Mouse (Mus musculus): Measurements from ENCODE around the gene Lap3. TPM values are rescaled to one million over a fixed set of nuclear protein-coding genes. Genes with fewer than 3 reads are reported as not detected.

Gene Lap3
- polyA plus RNA-seq, 1 experiment from 2014 or later: 112 TPM

- Histone ChIP-seq H3K27me3 (ENCODE audit: control insufficient read depth, insufficient read depth, low read length) (no peaks in the 10 kb centered on the region), H3K36me3 (ENCODE audit: control insufficient read depth, insufficient read depth, low read length) (peaks cover 50% of the 10 kb centered on the region), H3K9ac (ENCODE audit: low read depth, low read length) (no peak overlapping the region), H3K4me1 (ENCODE audit: control insufficient read depth, insufficient read depth, low read length) (no peaks in the 10 kb centered on the region), H3K4me2 (replicated peaks; ENCODE audit: low read depth, low read length) (no peak overlapping the region), H3K27ac (ENCODE audit: low read depth, low read length) (no peak overlapping the region), H3K9me3 (ENCODE audit: control insufficient read depth, low read length) (no peaks in the 10 kb centered on the region), H3K4me3 (ENCODE audit: low read length) (no peak overlapping the region)
- no peak for ATAC-seq (ENCODE audit: low FRiP score, low TSS enrichment)
- WGBS: 88% methylated on average over 6 of the region's 6 CpGs
These were observed 19.7 kb downstream of the Lap3 start for GRCm38 (mm10) chr5:45512908-45513307.

- no peak for ATAC-seq (ENCODE audit: low FRiP score, low TSS enrichment)
- Histone ChIP-seq H3K27ac (ENCODE audit: low read depth, low read length) (no peak overlapping the region), H3K4me1 (ENCODE audit: control insufficient read depth, insufficient read depth, low read length) (no peaks in the 10 kb centered on the region), H3K9me3 (ENCODE audit: control insufficient read depth, low read length) (no peaks in the 10 kb centered on the region), H3K27me3 (ENCODE audit: control insufficient read depth, insufficient read depth, low read length) (no peaks in the 10 kb centered on the region), H3K4me2 (replicated peaks; ENCODE audit: low read depth, low read length) (no peak overlapping the region), H3K36me3 (ENCODE audit: control insufficient read depth, insufficient read depth, low read length) (peaks cover 47% of the 10 kb centered on the region), H3K4me3 (ENCODE audit: low read length) (no peak overlapping the region), H3K9ac (ENCODE audit: low read depth, low read length) (no peak overlapping the region)
- WGBS: 86% methylated on average over 2 of the region's 2 CpGs
These were observed 20.3 kb downstream of the Lap3 start for GRCm38 (mm10) chr5:45513511-45513910.

- H3K9me3 ChIP-seq (ENCODE audit: control insufficient read depth, low read length): no peaks in the 10 kb centered on the region
- no peak overlapping the region for H3K4me3 ChIP-seq (ENCODE audit: low read length)
- ATAC-seq (ENCODE audit: low FRiP score, low TSS enrichment): no peak
- WGBS: 85% methylated on average over 1 of the region's 1 CpGs
- H3K27ac ChIP-seq (ENCODE audit: low read depth, low read length): no peak overlapping the region
- H3K4me2 ChIP-seq (replicated peaks; ENCODE audit: low read depth, low read length): no peak overlapping the region
- no peaks in the 10 kb centered on the region for H3K4me1 ChIP-seq (ENCODE audit: control insufficient read depth, insufficient read depth, low read length)
- H3K27me3 ChIP-seq (ENCODE audit: control insufficient read depth, insufficient read depth, low read length): no peaks in the 10 kb centered on the region
- H3K36me3 ChIP-seq (ENCODE audit: control insufficient read depth, insufficient read depth, low read length): peaks cover 41% of the 10 kb centered on the region
- H3K9ac ChIP-seq (ENCODE audit: low read depth, low read length): no peak overlapping the region
These were observed 21.4 kb downstream of the Lap3 start for GRCm38 (mm10) chr5:45514599-45514998.

DNA sequence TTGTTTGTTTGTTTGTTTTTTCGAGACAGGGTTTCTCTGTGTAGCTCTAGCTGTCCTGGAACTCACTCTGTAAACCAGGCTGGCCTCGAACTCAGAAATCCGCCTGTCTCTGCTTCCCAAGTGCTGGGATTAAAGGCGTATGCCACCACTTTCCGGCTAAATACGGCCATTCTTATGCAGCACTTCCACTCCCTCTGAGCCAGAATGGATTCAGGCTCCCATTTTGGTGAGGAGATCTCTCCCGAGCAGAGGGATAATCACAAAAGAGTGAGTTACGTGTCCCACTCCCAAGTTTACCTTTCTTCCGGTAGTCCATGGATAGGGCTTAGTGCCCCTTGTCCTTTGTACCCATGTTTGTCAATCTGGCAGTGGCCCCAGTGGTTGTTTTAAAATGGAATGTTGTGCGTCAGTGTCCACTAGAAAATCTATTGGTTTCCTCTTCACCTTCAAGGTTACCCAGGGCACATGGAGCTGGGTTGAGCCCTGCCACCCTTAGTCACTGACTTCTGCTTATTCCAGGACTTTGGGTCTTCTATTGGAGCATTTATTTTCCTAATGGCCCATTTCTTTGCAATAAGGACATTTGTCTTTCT is 22.1 kb downstream of the Lap3 start:
- WGBS: 92% methylated on average over 10 of the region's 10 CpGs
- no peaks in the 10 kb centered on the region for H3K9me3 ChIP-seq (ENCODE audit: control insufficient read depth, low read length)

DNA sequence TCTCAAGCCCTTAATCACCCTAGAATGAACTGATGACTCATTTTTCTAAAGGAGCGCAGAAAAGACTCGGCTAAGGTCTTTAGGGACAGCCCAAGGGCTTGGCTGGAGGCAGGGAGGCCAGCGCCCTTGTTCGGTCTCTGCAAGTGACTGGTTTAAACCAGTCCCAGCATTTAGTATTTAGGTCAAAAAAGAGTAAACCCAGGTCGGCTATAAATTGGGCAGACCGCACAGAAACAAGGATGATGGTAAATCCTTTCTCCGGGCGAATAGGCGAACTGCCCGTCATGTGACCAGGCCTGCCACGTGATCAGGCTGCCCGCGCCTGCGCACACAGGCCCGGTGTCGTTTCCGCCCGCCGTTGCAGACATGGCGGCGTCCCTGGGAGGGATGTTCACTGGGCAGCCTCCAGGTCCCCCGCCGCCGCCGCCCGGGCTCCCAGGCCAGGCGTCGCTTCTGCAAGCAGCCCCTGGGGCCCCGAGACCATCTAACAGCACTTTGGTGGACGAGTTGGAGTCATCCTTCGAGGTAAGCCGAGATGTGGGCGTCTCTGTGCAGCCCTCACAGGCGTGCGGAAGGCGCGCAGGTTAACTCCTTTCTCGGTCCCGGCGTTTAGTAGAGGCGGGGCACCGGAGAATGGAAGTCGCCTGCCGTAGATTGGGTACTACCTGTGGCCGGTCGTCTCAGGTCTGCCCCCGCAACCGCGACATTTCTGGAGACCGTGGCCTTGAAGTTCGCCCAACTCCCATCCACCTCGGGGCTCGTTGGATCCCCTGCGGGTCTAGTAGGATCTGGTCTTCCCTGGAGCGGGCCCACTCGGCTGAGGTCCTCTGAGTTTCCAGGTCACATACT is 27.0 kb downstream of the Lap3 start, which contains the start of gene Med28:
Gene Med28, plus strand, starts transcription at position 270 of the 849 bp plus-strand sequence.
- H3K9me3 ChIP-seq (ENCODE audit: control insufficient read depth, low read length): no peaks in the 10 kb centered on the region
- no peaks in the 10 kb centered on the region for H3K27me3 ChIP-seq (ENCODE audit: control insufficient read depth, insufficient read depth, low read length)
- H3K27ac ChIP-seq (ENCODE audit: low read depth, low read length): no peak within 1 kb of the TSS
- WGBS: 2% methylated on average over 56 of the region's 56 CpGs
- H3K4me1 ChIP-seq (ENCODE audit: control insufficient read depth, insufficient read depth, low read length): peaks cover 12% of the 10 kb centered on the region
- H3K4me2 ChIP-seq (replicated peaks; ENCODE audit: low read depth, low read length): peak within 1 kb of the TSS; percentile 85
- peak within 1 kb of the TSS; percentile 74 for H3K9ac ChIP-seq (ENCODE audit: low read depth, low read length)
- ATAC-seq (ENCODE audit: low FRiP score, low TSS enrichment): peak; percentile 94
- H3K4me3 ChIP-seq (ENCODE audit: low read length): peak within 1 kb of the TSS; percentile 59
- peaks cover 13% of the 10 kb centered on the region for H3K36me3 ChIP-seq (ENCODE audit: control insufficient read depth, insufficient read depth, low read length)

More for the DNA sequence above, 22.1 kb downstream of the Lap3 start:
- Histone ChIP-seq H3K4me1 (ENCODE audit: control insufficient read depth, insufficient read depth, low read length) (no peaks in the 10 kb centered on the region), H3K4me3 (ENCODE audit: low read length) (no peak overlapping the region), H3K27ac (ENCODE audit: low read depth, low read length) (no peak overlapping the region), H3K4me2 (replicated peaks; ENCODE audit: low read depth, low read length) (no peak overlapping the region), H3K36me3 (ENCODE audit: control insufficient read depth, insufficient read depth, low read length) (peaks cover 35% of the 10 kb centered on the region), H3K9ac (ENCODE audit: low read depth, low read length) (no peak overlapping the region), H3K27me3 (ENCODE audit: control insufficient read depth, insufficient read depth, low read length) (no peaks in the 10 kb centered on the region)
- ATAC-seq (ENCODE audit: low FRiP score, low TSS enrichment): no peak

- Histone ChIP-seq H3K9me3 (ENCODE audit: control insufficient read depth, low read length) (no peaks in the 10 kb centered on the region), H3K9ac (ENCODE audit: low read depth, low read length) (peak overlapping the region; percentile 74), H3K27ac (ENCODE audit: low read depth, low read length) (no peak overlapping the region), H3K4me3 (ENCODE audit: low read length) (peak overlapping the region; percentile 59), H3K36me3 (ENCODE audit: control insufficient read depth, insufficient read depth, low read length) (peaks cover 19% of the 10 kb centered on the region), H3K4me1 (ENCODE audit: control insufficient read depth, insufficient read depth, low read length) (peaks cover 12% of the 10 kb centered on the region), H3K4me2 (replicated peaks; ENCODE audit: low read depth, low read length) (peak overlapping the region; percentile 85), H3K27me3 (ENCODE audit: control insufficient read depth, insufficient read depth, low read length) (no peaks in the 10 kb centered on the region)
- WGBS: 1% methylated on average over 5 of the region's 5 CpGs
- no peak for ATAC-seq (ENCODE audit: low FRiP score, low TSS enrichment)
These were observed 27.6 kb downstream of the Lap3 start for GRCm38 (mm10) chr5:45520809-45521110.

- H3K27ac ChIP-seq (ENCODE audit: low read depth, low read length): no peak overlapping the region
These were observed 28.4 kb downstream of the Lap3 start for GRCm38 (mm10) chr5:45521601-45522000.

DNA sequence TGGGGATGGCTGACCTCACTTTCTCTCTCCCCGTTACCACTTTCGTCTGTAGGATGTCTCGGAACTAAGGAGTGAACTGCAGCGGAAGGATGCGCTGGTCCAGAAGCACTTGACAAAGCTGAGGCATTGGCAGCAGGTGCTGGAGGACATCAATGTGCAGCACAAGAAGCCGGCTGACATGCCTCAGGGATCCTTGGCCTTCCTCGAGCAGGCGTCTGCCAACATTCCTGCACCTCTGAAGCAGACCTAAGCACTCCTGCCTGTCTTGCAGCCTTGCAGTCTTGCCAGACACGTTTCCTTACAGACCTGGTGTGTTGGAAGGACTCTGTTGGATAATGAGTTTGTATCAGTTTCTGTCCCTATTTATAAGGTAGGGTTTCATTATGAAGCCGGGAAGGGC is 31.9 kb downstream of the Lap3 start:
- 90% methylated on average over 10 of the region's 10 CpGs for WGBS
- H3K36me3 ChIP-seq (ENCODE audit: control insufficient read depth, insufficient read depth, low read length): peaks cover 52% of the 10 kb centered on the region
- ATAC-seq (ENCODE audit: low FRiP score, low TSS enrichment): no peak

More at GRCm38 (mm10) chr5:45521601-45522000, 28.4 kb downstream of the Lap3 start:
- H3K4me3 ChIP-seq (ENCODE audit: low read length): peak overlapping the region; percentile 59
- H3K4me2 ChIP-seq (replicated peaks; ENCODE audit: low read depth, low read length): peak overlapping the region; percentile 85
- 95% methylated on average over 6 of the region's 6 CpGs for WGBS
- peaks cover 12% of the 10 kb centered on the region for H3K4me1 ChIP-seq (ENCODE audit: control insufficient read depth, insufficient read depth, low read length)
- no peak overlapping the region; the same call in 1 of the 2 replicates for H3K9ac ChIP-seq (ENCODE audit: low read depth, low read length)
- no peak for ATAC-seq (ENCODE audit: low FRiP score, low TSS enrichment)
- peaks cover 27% of the 10 kb centered on the region for H3K36me3 ChIP-seq (ENCODE audit: control insufficient read depth, insufficient read depth, low read length)
- no peaks in the 10 kb centered on the region for H3K27me3 ChIP-seq (ENCODE audit: control insufficient read depth, insufficient read depth, low read length)
- no peaks in the 10 kb centered on the region for H3K9me3 ChIP-seq (ENCODE audit: control insufficient read depth, low read length)

GRCm38 (mm10) chr5:45526338-45526737 is 33.2 kb downstream of the Lap3 start:
- H3K4me2 ChIP-seq (replicated peaks; ENCODE audit: low read depth, low read length): no peak overlapping the region
- no peak overlapping the region for H3K27ac ChIP-seq (ENCODE audit: low read depth, low read length)
- peaks cover 8% of the 10 kb centered on the region for H3K4me1 ChIP-seq (ENCODE audit: control insufficient read depth, insufficient read depth, low read length)
- no peak for ATAC-seq (ENCODE audit: low FRiP score, low TSS enrichment)
- no peaks in the 10 kb centered on the region for H3K27me3 ChIP-seq (ENCODE audit: control insufficient read depth, insufficient read depth, low read length)
- H3K9ac ChIP-seq (ENCODE audit: low read depth, low read length): no peak overlapping the region
- H3K4me3 ChIP-seq (ENCODE audit: low read length): no peak overlapping the region
- H3K9me3 ChIP-seq (ENCODE audit: control insufficient read depth, low read length): no peaks in the 10 kb centered on the region
- 96% methylated on average over 4 of the region's 4 CpGs for WGBS
- H3K36me3 ChIP-seq (ENCODE audit: control insufficient read depth, insufficient read depth, low read length): peaks cover 57% of the 10 kb centered on the region

More for the DNA sequence above, 31.9 kb downstream of the Lap3 start:
- H3K27me3 ChIP-seq (ENCODE audit: control insufficient read depth, insufficient read depth, low read length): no peaks in the 10 kb centered on the region
- peaks cover 12% of the 10 kb centered on the region for H3K4me1 ChIP-seq (ENCODE audit: control insufficient read depth, insufficient read depth, low read length)
- no peaks in the 10 kb centered on the region for H3K9me3 ChIP-seq (ENCODE audit: control insufficient read depth, low read length)
- no peak overlapping the region for H3K4me2 ChIP-seq (replicated peaks; ENCODE audit: low read depth, low read length)
- H3K9ac ChIP-seq (ENCODE audit: low read depth, low read length): no peak overlapping the region
- no peak overlapping the region for H3K4me3 ChIP-seq (ENCODE audit: low read length)
- H3K27ac ChIP-seq (ENCODE audit: low read depth, low read length): no peak overlapping the region

Measured in kidney, embryonic 14.5 days (tissue).